Mouse (Mus musculus): ENCODE measurements around the gene Tsga13. TPM values are rescaled to one million over a fixed set of nuclear protein-coding genes. Genes with fewer than 3 reads are reported as not detected.

The Tsga13 gene
- polyA plus RNA-seq (2012): not detected in 2 replicates

DNA sequence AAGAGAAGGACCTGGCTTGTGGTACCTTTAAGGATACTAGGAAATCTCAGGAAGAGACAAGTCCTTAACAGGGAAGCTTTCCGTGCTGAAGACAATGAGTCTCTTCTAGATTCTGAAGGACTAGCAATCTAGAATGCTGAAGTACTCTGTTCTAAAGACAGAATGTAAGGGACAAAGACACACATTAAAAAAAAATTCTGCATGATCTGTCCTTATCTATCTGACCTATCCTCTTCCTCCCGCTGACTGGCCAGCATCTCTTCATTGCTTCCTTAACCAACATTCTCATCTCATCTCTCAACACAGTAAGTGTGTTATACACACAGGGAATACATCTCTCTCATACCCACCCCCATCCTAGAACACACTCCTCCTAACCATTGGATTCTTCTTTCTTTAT is at the start of gene Tsga13:
Gene Tsga13 (minus strand): TSS at position 101 of the 400 bp plus-strand sequence.
- no peak for TF ChIP-seq GATA1 (IDR thresholded peaks at IDR 0.05; ENCODE audit: low read length)

DNA sequence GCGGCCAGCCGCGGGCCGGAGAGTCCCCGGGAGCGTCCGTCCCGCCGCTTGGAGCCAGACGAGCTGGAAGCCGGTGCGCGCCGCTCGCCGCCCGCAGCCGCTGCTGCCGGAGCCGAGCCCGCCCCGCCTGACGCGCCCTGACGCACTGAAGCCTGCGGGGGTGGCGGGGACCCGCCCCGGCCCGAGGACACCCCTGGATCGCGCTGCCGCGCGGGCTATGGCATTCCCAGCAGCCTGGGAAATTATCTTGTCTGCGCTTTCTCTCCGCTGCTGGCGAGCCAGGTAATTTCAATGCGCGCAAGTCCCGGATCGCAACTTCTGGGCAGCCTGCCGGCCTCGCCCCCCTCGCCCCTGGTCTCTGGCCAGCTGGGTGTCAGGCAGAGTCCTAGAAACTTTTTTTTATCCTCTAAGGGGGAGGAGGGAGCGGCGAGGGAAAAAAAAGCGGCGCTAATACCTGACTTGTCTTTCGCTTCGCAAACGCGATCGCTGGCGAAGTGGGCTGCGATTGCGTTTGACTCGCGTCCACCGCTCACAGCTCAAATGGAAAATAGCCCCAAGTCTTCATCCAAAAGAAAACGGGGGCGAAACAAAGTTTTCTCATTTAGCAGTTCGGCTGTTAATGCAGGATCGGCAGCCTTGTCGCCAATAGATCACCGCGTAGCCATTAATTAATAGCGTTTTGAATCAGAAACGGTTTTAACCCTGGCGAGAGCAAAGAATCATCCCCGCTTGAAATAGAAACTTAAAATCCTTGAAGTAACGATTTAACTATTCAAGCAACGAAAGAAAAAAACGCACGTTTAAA is 43.6 kb upstream of the Tsga13 start, which contains the start of gene Klf14:
Gene Klf14 (minus strand): TSS at position 343 of the 805 bp plus-strand sequence.
- TF ChIP-seq GATA1 (IDR thresholded peaks at IDR 0.05; ENCODE audit: low read length): no peak

DNA sequence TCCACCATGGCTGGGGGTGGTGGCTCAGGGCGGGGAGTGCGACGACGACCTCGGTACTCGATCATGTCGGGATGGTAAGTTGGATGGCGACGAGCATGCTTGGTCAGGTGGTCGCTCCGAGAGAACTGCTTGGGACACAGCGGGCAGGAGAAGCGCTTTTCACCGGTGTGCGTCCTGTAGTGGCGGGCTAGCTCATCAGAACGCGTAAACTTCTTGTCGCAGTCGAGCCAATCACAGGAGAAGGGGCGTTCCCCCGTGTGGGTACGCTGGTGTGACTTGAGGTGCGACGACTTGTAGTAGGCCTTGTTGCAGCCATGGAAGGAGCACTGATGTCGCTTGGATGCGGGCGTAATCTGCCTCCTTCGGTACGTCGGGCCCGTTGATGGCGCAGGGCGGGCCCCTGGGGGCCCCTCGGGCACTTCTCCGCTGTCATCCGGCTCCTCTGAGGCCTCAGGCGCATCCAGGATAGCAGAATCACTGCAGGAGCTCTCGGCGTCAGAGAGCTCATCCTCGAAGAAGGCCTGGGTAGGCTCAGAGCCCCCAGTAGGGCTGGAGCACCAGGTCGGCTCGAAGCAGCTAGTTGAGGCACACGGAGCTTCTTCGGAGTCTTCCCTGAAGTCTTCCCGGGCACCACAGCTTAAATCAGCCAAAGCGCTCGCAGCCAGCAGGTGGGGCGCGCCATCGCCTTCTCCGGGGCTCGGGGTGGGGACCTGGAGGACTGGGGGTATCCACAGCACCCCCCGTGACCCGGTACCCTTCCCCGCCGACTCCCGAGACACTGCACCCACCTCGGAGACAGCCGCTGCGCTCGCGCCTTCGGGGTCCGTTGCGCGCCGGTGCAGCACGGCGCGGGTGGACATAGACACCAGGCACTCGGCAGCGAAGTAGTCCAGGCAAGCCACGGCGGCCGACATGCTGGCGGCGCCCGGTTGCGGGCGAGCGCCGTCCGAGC is 42.7 kb upstream of the Tsga13 start:
- no peak for TF ChIP-seq GATA1 (IDR thresholded peaks at IDR 0.05; ENCODE audit: low read length)

DNA sequence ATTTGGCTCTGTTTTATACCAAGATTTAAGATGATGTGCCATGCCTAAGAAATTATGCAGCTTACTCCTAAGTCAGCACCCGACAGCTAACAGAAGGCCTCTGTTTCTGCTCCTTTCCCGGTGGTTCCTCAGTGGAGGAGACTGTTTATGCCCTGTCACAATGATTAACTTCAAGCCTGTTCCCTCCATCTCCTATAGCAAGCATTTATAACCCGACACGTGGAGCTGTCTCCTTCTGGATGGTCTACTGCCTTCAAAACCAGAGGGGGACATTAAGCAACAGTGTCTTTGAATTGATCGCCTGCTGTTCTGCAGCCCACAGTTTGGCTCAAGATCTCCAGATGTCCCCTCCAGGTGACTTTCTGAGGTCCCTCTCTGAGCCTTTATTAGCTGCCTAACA is 23.9 kb upstream of the Tsga13 start:
- TF ChIP-seq GATA1 (IDR thresholded peaks at IDR 0.05; ENCODE audit: low read length): no peak

DNA sequence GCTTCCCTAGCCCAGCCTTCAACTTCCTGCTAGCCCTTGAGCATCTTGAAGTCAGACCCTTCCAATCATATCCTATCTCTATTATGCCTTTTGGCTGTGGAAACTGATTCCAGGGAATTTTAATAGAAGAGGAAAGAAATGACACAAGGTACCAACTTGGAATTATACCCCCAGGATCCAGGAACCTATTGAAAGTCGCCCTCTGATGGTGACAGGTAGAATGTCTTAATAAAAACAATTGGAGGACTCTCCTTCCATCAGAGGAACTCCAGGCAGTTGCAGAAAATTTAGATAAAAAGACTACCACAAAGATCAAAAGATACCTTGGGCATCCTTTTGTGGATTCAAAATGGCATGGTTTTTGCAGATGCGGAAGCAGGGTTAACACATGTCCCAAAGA is 7.4 kb upstream of the Tsga13 start:
- TF ChIP-seq GATA1 (IDR thresholded peaks at IDR 0.05; ENCODE audit: low read length): no peak

DNA sequence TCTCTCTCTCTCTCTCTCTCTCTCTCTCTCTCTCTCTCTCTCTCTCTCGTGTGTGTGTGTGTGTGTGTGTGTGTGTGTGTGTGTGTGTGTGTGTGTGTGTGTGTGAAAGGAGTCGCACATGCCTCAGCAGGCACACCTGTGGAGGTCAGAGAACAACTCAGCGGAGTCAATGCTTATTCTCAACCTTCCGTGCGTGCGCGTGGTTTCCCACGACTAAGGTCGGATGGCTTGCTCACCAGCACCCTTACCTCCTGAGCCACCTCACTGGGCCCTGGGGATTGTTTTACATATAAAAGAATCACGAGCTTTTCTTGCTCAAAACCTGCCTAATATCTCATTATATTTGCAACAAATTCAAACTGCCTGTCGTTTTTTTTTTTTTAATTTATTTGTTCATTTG is 6.5 kb upstream of the Tsga13 start:
- TF ChIP-seq GATA1 (IDR thresholded peaks at IDR 0.05; ENCODE audit: low read length): no peak

DNA sequence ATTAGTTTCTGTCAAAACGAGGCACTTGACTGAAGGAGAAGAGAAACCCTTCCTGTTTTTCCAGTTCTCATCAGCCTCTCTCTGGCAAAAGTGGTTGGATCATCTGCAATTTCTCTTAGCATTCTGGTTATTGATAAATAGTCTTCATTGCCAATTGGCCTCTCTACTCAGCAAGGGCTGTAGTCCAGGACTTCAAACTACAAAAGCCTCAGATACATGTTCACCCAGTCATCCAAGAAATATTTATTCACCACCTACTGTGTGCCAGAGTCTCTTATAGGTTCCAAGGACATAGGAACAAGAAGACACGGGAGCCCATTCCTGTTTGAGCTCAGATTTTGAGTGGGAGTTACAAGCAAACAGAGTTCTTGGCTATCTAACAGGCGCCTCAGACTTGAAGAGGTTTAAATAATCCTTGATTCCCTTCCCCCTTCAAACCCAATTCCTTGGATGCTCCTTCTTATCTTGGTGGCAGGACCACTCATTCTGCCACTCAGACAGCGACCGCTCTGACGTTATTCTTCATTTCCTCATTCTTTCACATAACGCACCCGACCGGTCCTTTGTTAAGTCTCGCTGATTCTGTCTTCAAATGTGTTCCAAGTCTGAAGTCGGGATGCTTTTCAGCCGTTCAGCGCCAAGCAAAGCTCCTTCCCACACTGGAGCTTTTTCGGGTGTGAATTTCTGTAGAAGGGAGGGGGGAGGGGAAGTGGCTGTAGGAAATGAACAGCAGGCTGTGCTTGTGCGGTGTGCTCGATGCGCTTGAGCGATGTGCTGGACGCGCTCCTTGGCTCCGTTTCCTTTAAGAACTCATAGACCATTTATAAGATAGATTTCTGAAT is 5.7 kb upstream of the Tsga13 start:
- TF ChIP-seq GATA1 (IDR thresholded peaks at IDR 0.05; ENCODE audit: low read length): no peak

DNA sequence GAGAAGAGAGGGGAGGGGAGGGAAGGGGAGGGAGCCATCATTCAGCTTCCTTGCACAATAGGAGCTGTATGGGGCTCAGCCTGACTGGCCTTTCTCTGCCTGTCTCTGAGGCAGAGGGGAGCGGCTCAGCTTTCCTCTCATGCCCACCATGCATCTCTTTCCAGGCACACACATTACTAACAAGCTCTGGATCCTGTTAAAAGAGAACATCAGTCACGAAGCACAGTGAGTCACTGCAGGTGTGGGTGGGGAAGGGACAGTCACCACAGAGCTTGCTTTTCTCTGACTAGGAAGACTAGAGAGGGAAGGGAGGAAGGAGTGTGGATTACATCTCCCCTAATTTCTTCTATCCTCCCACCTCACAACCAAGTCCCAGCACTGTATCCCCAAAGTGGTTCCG is 7.4 kb downstream of the Tsga13 start:
- TF ChIP-seq GATA1 (IDR thresholded peaks at IDR 0.05; ENCODE audit: low read length): no peak

DNA sequence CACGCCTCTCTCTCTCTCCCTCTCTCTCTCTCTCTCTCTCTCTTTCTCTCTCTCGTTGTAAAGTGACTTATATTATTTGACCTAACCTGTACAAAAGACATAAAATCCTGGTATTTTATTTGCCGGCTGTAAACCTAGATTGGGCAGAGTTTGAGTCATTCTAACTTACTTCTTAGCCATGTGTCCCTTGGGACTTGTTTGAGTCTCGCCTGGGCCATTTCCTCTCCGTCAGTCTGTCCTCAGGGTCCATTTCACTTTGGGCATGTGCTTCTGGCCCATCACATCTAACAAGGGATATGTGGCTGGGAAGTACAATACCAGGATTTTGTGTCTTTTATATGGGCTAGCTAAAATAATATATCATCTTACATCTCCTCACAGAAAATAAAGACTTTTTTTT is 10.5 kb downstream of the Tsga13 start:
- TF ChIP-seq GATA1 (IDR thresholded peaks at IDR 0.05; ENCODE audit: low read length): no peak

DNA sequence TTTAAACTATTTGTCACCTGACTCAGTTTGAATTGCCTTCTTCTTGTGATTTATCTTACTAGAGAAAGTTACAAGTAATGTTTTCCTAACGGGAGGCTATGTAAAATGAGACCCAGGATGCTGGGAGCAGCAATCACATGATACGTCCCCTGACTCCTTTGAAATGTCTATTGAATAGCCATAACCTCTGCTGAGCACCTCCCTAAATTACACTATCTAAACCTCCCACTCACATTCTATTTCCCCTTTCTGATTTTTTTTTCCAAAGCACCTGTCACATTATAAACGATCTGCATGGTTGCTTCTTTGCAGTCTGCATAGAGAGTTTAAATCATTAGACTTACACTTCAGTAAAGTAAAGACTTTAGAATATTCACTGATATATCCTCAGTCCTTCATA is 11.3 kb downstream of the Tsga13 start:
- no peak for TF ChIP-seq GATA1 (IDR thresholded peaks at IDR 0.05; ENCODE audit: low read length)

DNA sequence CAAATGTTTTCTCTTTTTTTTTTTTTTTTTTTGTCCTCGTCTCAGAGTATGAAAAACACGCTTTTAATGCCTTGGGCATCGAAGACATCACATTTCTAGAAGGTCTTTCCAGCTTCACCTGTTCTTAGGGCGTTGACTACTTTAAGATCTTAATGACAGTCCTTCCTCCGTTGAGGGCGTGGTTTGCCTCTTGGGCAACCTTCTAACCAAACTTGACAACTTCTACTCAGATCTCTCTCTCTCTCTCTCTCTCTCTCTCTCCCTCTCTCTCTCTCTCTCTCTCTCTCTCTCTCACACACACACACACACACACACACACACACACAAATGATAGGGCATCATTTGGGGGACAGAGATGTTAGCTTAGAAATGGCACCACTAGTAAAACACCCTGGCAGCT is 17.9 kb downstream of the Tsga13 start:
- TF ChIP-seq GATA1 (IDR thresholded peaks at IDR 0.05; ENCODE audit: low read length): no peak

DNA sequence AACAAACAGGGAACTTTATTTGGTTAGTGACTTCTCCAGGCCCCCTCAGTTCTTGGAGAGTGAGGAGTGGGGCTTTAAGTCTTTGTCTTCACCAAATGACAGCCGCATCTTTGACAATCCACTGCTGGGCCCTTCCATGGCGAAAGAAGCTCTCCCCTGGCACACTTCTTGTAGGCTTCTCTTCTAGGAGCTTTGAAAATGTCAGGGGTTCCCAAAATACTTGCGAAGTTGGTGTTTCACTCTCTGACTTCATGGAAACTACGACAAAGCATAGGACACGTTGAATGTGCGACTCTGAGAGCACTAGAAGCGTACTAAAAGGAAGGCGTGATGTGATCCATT is 18.4 kb downstream of the Tsga13 start:
- TF ChIP-seq GATA1 (IDR thresholded peaks at IDR 0.05; ENCODE audit: low read length): no peak

DNA sequence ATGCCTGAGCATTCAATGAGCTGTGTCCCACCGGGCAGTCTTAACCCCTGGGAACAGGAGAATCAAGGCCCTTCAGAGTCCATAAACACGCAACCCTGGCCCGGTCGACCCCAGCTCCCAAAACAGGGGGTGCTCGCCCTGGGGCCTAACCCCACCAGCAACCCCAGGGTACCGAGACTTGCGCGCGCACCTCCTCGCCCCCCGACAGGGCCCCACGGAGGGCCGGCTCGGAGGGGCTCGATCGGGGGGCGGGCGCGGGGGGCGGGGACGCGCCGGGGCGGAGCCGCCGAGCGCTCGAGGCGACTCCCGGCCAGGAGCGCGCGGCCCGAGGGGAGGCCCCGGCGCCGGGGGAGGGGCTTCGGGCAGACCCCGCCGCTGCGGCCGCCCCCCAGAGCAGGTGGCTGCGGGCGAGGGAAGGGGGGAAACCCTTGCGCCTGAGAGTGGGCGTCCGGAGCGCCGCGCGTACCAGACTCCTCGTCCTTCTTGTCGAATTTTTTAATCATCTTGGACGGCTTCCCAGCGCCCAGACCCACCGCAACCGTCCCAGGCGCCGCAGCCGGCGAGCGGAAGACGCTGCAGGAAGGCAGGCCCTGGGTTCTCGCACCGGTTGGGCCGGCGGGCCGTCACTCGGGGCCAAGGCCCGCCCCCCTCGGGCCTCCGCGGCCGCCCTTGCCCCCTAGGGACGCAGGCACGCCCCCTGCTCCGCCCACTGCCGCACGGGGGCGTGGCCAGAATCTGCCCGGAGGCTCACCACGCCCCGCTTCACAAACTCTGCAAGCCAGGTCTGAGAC is 19.0 kb downstream of the Tsga13 start, which contains the start of gene Copg2:
Gene Copg2 (minus strand): TSS at position 600 of the 791 bp plus-strand sequence.
- no peak for TF ChIP-seq GATA1 (IDR thresholded peaks at IDR 0.05; ENCODE audit: low read length)

DNA sequence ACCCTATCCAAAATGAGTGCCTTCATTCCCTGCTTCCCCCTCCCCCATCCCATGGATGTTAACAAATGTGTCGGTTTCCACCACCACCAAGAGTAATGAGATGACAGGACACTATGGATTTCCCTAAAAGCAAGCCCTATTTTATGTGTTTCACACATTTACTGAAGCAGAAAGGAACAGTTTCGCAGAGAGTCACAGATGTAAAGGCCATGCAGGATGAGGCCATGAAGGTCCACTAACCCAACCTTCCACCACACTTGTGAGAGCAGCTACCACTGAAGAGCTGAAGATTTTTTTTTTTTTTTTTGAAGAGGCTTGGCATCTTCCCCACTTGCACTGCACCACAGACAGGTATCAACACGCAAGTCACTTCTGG is 19.6 kb downstream of the Tsga13 start:
- no peak for TF ChIP-seq GATA1 (IDR thresholded peaks at IDR 0.05; ENCODE audit: low read length)

DNA sequence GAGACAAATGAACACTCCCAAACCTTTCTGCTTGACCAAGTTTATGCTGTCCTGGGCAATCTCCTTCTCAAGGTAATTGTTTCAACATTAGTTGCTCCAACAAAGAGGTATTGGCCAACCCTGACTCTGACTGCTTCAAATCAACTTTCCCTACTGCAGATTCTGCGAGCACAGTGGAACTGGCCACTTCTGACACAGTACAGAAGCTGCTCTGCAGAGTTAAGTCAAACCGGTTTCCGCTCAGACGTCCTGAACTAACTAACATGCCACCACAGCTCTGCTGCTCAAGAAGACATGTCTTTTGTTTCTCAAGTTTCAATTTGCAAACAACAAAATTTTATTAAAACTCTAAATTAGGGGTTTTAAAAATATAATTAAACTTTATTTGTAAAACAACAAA is 22.3 kb downstream of the Tsga13 start:
- no peak for TF ChIP-seq GATA1 (IDR thresholded peaks at IDR 0.05; ENCODE audit: low read length)
